Mouse (Mus musculus) erythroblast, adult 5-6 weeks (primary cell): ENCODE data around the gene Pnmal1. TPM values are rescaled to one million over a fixed set of nuclear protein-coding genes. Genes with fewer than 3 reads are reported as not detected.

Source experiments
- ATAC-seq: replicated peaks from 2 replicates; pipeline ENCODE4 v1.8.0; 2016; ENCODE audit warnings: moderate number of reproducible peaks, mild to moderate bottlenecking, moderate TSS enrichment, inconsistent platforms; ENCODE audit not compliant: poor library complexity, low FRiP score, severe bottlenecking
- total RNA-seq, 2 experiments: library from RNA; stranded (forward) in 1 of 2; stranded (reverse) in 1 of 2; fragments of 150-400 nt in 1 of 2; fragments of 200-764, 138-1000 nt in 1 of 2; gene quantifications; 2 replicates each; pipeline versions ENCODE4 v1.2.3 to v1.2.4; 2015 to 2017; ENCODE audit warnings: low replicate concordance in 2 of 2

Pnmal1 gene
- not detected in 2 replicates for total RNA-seq (2015; ENCODE audit: low replicate concordance)
- total RNA-seq (2017; ENCODE audit: low replicate concordance) = not detected in 2 replicates

GRCm38 (mm10) chr7:16959539-16960187 is at the start of gene Pnmal1:
Pnmal1 (plus strand) TSS chr7:16959679.
- ATAC-seq = no peak

- no peak for ATAC-seq
Observed at GRCm38 (mm10) chr7:16909909-16910308, 49.6 kb upstream of the Pnmal1 start.

GRCm38 (mm10) chr7:16911904-16912303 is 47.6 kb upstream of the Pnmal1 start:
- no peak for ATAC-seq

DNA sequence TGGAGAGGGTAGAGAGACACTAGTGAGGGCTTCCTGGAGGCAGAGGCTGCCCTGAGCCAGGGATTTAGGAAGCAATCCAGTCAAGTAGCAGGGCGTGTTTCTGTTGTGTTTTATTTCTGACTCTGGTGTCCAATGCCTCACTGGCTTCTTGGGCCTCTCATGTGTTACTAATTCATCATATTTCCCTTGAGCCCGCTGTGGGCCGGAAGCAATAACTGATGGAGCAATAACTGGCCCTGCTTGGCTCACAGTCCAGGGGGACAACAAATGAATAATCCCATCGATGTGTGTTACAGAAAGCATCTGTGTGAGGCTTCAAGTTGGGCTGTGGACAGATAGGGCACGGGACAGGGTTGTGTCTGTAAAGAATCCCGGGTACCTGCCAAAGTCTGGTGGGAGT is 47.1 kb upstream of the Pnmal1 start:
- ATAC-seq = no peak

GRCm38 (mm10) chr7:16913806-16914452 is 45.5 kb upstream of the Pnmal1 start:
- ATAC-seq = peak; percentile 83

DNA sequence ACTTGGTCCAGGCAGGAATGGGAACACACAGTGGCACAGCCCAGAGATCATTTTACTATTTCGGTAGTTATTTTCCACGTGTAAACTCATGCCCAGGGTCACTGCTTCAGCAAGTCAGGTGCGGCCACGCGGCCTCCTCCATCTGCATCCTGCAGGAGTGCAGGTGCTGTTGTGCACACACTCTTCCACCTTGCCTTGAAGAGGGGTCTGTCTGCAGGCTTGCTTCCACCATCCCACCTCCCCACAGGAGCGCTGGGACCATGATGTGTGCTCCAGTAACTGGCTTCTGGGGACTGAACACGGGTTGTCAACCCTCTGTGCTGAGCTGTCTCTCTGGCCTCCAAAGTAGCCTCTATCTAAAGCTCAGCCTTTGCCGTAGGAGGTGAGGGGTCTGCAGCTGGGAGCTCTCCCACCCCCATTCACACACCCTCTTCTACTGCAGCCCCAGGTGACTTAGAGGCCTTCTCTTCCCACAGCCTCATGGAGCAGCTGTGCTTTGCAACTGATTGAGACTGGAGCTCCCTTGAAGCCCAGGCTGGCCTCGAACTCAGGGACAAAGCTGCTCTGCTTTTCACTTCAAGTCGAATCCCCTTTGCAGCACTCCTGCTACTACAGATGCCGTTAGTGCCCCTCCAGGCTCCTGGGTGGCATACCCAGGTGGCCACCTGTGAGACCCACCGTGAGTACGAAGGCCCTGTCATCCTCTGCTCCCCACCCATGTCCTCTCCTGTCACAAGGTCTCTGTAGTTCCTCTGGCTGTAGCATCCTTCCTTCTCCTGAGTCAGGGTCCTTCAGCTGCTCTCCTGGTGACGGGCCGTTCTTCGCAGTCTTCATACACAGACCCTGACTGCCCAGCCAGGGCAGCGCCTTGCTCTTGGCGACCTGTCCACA is 44.8 kb upstream of the Pnmal1 start:
- no peak for ATAC-seq

GRCm38 (mm10) chr7:16915461-16916340 is 43.8 kb upstream of the Pnmal1 start:
- ATAC-seq = no peak

DNA sequence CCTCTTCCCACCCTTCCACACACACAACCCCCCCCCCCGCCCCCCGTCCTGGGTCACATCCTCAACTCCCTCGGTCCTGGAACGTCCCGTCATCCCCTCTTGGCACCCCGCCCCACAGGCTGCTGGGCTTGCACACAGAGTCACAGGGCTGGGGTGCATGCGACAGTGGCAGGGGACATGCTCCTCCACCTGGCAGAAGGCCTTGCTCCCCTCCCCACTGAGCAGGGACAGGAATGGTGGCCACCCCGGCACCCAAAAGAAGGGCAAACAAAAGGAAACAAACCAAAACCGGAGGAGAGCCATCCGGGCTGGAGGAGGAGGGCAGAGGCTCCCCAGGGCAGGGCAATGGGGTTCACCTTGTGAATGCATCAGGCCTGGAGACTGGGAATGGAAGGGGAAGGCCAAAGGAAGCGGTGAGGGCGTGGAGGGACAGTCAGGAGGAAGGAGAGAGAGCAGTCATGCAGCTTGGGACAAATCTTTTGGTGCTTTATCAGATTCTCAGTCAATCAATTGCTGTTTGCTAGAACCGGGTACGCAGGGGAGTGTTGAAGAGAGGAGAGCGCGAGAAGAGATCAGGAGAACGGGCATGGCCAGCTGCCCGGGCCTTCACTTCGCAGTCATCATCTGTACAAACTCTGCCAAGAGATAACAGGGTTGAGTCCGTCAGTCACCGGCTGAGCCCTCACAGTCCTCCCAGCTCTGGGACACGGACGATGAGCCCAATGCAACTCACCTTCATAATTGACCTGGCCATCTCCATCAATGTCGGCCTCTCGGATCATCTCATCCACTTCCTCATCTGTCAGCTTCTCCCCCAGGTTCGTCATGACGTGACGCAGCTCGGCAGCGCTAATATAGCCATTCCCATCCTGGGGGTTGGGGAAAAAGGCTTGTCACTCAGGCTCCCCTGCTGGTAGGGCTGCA is 42.9 kb upstream of the Pnmal1 start:
- no peak for ATAC-seq

- no peak for ATAC-seq
Observed at GRCm38 (mm10) chr7:16917447-16917846, 42.0 kb upstream of the Pnmal1 start.

GRCm38 (mm10) chr7:16918014-16918413 is 41.5 kb upstream of the Pnmal1 start:
- no peak for ATAC-seq

GRCm38 (mm10) chr7:16918670-16919069 is 40.8 kb upstream of the Pnmal1 start:
- ATAC-seq = no peak

- peak; percentile 62 for ATAC-seq
Observed at GRCm38 (mm10) chr7:16919395-16920149, 39.9 kb upstream of the Pnmal1 start.

- ATAC-seq = no peak
Observed at GRCm38 (mm10) chr7:16920150-16920579, 39.3 kb upstream of the Pnmal1 start.

DNA sequence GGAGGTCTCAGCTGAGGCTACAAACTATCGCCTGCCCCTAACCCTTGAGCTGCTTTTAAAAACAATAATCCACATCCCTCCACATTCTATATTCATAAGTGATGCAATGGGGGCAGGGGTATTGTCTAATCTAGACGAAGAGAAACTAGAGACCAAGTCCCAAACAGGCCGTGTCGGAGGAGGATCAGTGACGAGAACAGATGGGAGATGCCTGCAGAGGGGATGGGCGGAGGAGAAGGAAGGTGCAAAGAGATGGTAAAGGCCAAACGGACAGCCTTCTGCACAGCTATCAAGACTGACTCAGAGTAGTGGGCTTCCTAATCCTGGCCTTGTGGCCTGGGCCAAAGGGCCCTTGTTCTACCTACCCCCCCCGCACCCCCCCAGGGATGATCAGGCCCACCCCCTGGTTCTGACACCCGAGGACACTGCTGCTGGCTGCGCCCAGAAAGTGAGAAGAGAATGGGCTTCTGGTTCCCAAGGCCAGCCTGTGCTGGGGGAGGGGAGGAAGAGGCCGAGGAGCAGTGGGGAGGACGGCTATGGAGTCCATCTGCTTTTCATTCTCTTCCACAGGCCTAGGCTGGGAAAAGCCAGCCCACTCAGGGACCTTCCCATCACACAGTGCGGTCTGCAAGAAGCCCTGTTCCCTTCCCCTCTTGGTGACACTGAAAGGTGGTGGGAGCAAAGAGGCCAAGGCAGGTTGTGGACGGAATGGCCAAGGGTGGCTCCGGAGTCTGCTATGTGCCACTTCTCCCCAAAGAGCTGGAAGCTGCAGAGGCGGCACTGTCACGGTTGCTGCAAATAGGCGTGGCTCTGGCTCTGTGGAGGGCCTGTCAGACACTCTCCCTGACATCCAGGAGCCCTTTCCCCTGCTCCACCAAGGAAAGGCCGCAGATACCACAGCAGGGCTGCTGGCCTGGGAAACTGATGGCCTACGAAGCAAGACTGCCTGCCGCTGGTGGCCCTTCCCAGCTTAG is 38.4 kb upstream of the Pnmal1 start:
- no peak for ATAC-seq

- no peak for ATAC-seq
Observed at GRCm38 (mm10) chr7:16921881-16922335, 37.6 kb upstream of the Pnmal1 start.

DNA sequence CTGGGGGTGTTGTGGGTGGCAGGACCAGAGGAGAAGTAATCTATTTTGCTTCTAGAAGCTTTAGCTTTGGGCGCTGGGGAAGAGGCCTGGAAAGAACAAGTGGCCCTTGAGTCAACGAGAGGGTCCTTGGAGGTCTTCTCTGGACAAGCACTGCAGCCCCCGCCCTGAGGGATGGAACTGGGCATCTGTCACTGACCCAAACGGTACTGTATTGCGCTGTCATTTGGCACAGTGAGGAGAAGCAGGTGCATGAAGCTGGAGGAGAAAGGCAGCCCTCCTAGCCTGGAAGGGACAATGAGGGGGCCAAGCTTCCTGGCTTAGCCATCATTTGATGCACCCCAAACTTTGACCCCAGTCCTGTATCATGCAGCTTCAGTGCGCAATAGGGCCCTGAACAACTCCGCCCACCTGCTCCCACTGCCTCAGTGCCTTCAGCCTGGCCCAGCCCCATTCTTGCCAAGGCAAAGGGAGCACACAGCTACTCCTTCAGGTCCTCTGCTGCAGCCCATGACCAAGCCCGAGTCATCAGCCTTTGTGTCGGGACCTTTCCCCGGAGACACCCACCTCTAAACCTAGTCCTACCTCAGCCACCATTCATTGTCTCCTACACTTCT is 37.0 kb upstream of the Pnmal1 start:
- peak; percentile 47 for ATAC-seq
